Mouse (Mus musculus): ENCODE measurements around the gene Phf24.

DNA sequence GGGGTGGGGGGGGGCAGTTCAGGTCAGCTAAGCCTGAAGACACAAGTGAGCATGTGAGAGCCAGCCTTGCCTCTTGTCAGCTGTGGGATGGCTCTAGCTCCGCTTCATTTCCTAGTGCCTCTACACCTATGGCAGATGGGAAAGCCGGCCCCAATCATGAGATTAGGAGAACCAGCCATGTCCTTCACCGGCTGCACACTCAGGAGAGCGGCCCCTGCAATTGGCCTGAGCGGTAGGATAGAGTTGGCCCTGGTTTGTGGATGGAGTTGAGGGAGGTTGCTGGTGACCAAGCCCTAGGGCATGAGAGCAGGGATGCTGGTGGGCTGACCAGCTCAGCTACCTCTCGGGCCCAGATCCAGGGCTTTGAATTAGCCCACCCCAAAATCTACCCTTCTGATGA, 27.7 kb upstream of the Phf24 start:
- TF ChIP-seq TCF12 (IDR thresholded peaks at IDR 0.05; ENCODE audit: insufficient read depth, poor library complexity, severe bottlenecking) = no peak
- TF ChIP-seq POLR2A (IDR thresholded peaks at IDR 0.05; ENCODE audit: insufficient read length, low read depth) = no peak
- no peak for TF ChIP-seq MAX (IDR thresholded peaks at IDR 0.05; ENCODE audit: low read depth)
- TF ChIP-seq USF1 (IDR thresholded peaks at IDR 0.05; ENCODE audit: low read depth) = no peak
- TF ChIP-seq POLR2AphosphoS2 (IDR thresholded peaks at IDR 0.05; ENCODE audit: insufficient read length, low read depth) = no peak
- TF ChIP-seq CEBPB (IDR thresholded peaks at IDR 0.05; ENCODE audit: insufficient read depth, poor library complexity, severe bottlenecking) = no peak

All from myocyte (in vitro differentiated cells).